Mouse (Mus musculus): ENCODE measurements around the gene Rpgrip1l.

DNA sequence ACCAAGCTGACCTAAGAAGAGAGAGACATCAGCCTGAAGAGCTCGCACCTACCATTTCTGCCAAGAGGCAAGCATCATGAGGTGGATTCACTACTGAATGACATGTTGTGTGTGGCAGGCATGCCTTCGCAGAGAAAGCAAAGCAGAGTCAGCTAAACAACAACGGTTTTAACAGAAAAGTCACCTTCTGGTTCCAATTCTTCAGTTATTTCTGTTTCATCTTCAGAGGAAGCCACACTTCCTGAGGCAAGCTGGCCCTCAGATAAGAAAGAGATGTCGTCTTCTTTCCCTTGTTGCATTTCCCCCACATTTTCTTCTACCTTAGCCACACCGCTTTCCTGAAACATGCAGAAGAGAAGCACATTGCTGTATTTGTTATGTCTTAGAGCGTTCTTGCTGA, 62.1 kb downstream of the Rpgrip1l start:
- TF ChIP-seq CTCF (IDR thresholded peaks at IDR 0.05; ENCODE audit: low read depth, low read length) = no peak
- no peak for TF ChIP-seq TAL1 (conservative IDR thresholded peaks at IDR 0.05; ENCODE audit: low read depth, low read length)
- TF ChIP-seq GATA1 (IDR thresholded peaks at IDR 0.05; ENCODE audit: borderline replicate concordance, low read length) = no peak
- TF ChIP-seq GATA2 (IDR thresholded peaks at IDR 0.05; ENCODE audit: borderline replicate concordance, low read depth, low read length) = no peak

All from G1E (cell line).